Mouse (Mus musculus) thymus, postnatal 14 days (tissue): ENCODE data around the gene Mnt.

Experiments
- DNase-seq: peaks from one replicate; pipeline ENCODE4 v3.0.0; 2021

Mnt gene

DNA sequence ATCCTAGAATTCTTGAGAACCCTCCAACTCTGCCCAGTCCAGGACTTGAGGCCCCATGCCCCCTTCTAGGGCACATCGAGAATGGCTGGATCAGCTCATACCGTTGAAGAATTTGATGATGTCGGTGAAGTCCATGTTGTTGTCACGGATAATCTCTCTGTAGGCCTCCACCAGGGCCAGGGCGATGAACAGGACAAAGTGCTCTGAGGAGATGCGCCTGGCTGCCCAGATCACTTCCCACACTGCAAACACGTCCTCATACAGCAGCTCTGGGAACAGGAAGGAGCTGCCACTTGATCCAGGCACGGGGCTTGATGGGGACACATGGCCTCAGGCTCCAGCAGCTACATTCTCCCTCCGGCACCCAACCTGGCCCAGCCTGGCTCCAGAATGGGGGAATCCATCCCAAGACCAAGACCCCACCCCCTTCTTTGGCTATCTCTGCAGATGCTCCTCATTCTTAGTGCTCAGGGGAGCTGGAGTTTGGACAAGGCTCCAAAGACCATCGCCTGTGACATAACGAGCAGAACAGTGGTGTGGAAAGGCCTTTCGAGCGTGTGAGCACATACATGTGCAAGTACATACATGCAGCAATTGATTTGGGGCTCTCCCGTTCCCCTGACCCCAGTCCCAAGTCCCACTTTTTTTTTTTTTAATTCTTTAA lies 20.4 kb downstream of the Mnt start:
- DNase-seq: no peak

DNA sequence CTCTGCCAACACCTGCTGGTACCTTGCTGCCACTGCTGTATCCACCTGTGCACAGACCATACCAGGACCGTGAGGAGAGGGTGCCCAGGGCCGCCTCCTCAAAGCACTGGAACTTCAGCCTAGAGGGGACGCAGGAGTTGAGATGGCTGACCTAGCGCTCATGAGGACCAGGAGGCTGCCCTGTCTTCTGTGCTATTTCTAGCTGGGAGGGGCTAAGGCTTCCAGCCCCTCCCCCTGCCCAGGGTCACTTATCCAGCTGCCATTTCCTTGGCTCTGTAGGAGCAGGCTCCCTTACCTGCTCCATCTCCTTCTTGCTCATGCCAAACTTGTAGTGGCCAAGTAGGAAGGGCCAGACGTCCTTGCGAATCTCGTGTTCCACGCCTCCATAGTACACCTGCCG lies 27.0 kb downstream of the Mnt start:
- no peak for DNase-seq

DNA sequence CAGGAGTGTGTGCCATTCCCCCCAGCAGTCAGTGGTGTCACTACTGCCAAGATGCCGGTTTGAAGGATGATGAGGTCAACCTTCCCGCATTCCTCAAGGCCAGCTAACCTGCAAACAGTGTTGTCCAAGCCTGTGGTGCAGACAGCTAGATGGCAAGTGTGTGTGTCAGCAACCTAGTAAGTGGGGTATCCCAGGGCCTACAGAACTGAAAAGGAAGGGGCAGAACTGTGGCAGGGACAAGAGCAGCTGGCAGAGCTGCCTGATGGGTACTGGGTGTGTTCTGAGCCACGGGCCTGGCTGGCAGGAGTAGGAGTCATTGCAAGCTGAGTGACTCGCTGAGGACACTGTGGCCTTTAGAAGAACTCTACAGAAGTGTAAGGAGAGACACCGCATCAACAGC lies 31.4 kb downstream of the Mnt start:
- DNase-seq: no peak

GRCm38 (mm10) chr11:74863471-74863870 lies 32.8 kb downstream of the Mnt start:
- no peak for DNase-seq

- no peak for DNase-seq
Observed at GRCm38 (mm10) chr11:74864421-74864820, 33.7 kb downstream of the Mnt start.

DNA sequence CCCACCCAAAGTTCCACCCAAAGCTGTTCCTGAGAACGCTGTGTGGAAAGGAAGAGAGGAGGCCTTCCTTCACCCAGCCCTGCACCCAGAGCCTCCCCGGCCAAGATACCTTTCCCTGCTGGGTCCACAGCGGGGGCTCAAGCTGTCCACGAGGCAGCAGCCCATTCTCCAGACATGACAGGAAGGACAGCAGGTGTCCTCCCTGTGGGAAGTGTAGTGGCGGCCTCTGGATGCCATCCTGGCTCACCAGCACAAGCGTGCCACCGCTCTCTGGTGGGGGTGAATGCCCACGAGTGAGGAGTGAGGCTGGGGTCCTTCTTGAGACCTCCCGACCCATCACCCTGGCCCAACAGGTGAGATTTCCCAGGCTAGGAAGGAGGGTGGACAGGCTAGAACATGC lies 34.5 kb downstream of the Mnt start:
- DNase-seq: no peak

DNA sequence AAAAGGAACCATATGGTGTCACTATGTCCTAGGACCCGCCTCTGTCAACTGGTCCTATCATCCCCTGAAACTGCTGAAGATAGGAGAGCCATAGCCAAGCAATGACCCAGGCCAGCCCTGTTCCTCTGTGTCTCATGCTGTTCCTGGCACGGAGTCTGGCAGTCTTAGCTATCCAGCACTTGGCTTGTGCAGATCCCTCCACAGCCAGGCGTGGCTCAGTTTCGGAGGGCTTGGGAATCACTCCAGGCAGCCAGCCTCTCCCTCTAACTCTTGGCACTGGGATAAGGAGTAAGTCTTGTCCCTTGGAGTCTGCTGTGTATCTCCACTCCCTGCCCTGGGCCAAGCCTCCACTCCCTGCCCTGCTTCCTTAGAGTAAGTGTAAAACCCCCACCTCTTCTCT lies 35.9 kb downstream of the Mnt start:
- no peak for DNase-seq

DNA sequence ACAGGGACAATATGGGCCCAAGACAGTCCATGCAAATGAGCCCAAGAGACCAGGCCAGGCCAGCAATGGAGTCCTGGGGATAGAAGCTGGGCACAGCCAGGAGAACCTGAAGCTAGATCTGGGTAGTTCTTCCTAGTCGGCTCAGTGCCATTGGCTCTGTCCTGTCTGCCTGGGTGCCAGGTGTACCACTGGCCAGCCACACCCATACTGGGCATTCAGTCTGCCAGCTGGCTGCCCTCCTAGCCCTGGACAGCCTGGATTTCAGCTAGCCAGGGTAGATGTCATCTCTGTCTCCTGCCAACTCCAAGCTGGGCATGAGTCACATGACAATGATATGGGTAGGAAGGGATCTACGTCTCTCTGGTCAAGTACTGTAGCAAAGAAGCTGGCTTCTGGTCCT lies 36.5 kb downstream of the Mnt start:
- no peak for DNase-seq

DNA sequence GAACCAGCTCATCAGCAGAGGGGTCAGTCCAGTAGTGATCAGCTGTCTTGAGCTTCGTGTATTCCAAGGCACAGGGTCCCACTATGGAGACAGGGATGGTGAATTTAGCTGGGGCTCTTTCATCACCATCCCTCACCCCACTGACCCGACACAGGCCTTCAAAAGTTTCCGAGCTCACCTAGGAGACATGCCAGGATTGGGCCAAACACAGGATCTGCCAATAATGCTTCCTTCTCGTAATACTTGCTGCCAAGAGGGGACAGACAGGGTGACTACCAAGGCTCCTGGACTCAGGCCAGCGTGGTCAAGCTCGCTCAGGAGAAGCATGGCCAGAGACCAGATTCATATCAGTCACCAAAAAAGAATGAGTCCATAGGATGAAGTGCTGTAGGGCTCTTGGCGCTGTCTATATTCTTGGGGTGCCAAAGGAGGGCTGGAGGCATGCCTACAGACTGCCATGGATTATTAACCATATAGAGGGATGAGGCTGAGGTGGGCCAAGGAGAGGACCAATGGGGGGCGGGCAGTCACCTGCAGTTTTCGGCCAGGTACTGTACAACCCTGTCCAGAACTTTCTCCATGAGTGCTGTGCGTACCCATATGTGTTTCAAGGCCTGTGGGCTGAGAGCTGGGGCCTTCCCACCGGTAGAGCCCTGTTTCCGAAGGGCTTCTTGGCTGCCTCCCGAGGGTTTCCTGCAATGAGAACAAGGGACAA lies 37.5 kb downstream of the Mnt start:
- DNase-seq: no peak

DNA sequence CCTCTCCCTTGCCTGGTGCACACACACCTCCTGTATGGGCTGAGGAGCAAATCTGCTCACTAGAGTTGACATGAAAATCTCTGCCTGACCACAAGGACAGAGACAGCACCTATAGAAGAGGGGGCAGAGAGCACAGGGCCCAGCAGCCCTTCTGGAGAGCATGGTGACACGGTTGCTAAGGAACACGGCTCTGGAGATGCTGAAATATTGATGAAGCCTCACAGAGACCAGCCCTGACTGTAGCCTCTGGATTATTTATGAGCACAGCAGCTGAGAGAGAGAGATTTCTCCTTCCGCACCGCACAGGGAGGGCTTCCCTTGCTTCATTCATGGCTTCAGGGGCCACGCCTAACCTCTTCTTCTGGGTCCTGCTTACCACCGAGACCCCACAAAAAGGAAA lies 38.9 kb downstream of the Mnt start:
- DNase-seq: no peak

- no peak for DNase-seq
Observed at GRCm38 (mm10) chr11:74870544-74870943, 39.8 kb downstream of the Mnt start.

DNA sequence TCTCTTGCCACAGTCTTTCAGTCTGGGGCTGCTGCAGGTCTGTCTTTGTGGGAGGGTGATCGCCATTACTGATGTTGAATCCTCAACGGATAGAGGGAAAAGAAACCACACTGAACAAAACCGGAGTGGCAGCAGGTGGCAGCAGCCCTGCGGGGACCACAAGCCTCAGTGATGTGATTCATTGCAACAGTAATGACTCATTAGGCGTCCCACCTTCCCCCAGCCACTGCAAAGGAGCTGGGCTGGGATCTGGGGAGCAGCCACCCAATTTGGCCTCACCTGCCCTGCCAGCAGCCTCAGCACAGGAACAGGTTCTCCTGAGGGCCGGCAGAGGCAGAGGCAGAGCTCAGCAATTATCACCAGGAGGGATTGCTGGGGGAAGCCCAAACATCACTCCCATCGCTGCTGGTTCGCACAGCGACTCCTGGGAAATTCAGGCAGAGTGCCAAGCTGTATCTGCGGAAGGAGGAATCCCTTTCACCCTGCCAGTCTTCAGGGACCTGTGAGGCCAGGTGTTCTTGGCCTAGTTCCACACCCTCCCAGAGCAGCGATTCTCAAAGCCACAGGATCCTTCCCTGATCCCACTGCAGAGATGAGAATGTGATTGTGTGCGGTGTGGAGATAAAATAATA lies 40.4 kb downstream of the Mnt start:
- no peak for DNase-seq

DNA sequence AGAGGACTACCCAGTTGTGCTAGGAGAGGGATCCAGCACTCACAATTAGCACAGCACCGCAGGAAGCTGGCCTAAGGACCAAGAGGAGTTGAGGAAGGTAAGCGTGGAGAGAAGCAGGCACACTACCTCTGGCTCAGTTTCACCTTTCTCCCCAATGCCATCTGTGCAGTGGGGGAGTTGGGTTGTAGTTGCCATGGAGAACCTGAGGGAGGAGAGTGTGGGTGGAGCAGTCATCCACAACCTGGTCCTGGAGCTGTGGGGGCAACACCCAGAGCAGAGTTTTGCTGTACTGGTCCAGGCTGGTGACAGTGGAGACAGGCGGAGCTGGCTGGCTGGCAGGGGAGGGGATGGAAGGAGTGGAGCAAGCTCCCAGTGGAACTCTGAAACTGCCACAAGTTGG lies 43.9 kb downstream of the Mnt start:
- no peak for DNase-seq

DNA sequence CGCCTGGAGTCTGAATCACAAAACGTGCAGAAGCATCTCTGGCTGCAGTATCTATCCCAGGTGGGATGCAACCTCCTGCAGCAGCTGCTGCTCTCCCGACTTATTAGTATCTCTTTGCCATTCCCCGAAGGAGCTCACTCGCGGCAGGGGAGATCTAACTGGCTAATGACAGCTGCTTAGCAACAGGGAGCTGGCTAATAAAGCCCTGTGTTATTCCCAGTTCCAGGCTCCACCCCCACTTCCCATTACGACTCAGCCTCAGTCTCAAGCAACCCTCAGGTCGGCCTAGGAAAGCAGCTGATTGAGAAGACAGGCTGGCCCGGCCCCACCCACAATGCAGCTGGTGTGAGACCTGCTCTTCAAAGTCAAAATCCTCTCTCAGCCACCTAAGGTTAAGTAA lies 46.1 kb downstream of the Mnt start:
- DNase-seq: peak; percentile 20

GRCm38 (mm10) chr11:74880999-74881398 lies 50.3 kb downstream of the Mnt start:
- no peak for DNase-seq

- DNase-seq: no peak
Observed at GRCm38 (mm10) chr11:74881979-74882378, 51.3 kb downstream of the Mnt start.

DNA sequence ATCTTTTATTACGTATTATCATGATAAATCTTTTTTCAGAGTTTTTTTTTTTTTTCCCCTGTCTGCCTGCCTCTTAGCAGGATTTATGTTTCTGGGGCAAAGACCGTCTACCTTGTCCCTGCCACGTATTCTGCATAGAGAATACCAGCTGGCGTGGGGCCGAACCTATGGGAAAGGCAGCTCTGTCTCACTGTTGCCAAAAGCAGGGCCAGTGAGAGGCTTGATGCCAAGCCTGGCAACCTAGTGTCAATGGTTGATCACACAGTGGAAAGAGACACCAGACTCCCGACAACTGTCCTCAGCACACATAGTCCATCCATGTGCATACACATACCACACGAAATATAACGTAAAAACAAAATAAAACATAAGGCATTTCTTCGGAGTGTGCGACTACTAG lies 52.4 kb downstream of the Mnt start:
- DNase-seq: no peak

- no peak for DNase-seq
Observed at GRCm38 (mm10) chr11:74894619-74895018, 63.9 kb downstream of the Mnt start.
